ENCODE assay signal across 15 mouse cellular contexts in the genomic region with DNA sequence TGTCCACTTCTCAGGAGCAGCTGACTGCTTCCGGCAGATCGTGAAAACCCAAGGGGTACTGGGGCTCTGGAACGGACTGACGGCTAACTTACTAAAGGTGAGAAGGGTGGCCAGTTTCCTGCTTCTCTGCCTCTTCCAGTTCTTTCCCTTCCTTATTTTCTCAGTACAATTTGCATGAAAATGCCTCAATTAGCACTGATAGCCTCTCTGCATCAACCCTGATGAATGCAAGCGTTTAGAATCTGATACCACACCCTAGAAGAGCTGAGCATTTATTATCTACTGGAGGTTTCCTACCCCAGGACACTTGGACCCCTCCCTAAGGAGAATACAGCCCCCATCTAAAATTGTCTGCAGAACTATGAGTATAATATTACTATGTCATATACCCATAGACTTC.
"Had no signal": no experiment of that assay in that cellular context is flagged by ENCODE, and none has a peak within 500 bp of the region (broad histone marks: within the 10 kb centered on the region; RNA-seq: fewer than 3 reads in every experiment).

No protein-coding gene starts in this region.

- DNase-seq: retina, postnatal 1 day; right cerebral cortex, adult 18-20 months; right cerebral cortex, postnatal 14 days; right cerebral cortex, postnatal 25 days; right cerebral cortex, postnatal 4 days; spleen, adult 18-20 months; thymus, adult 18-20 months; thymus, adult 2 months; thymus, postnatal 14 days; thymus, postnatal 25 days; thymus, postnatal 36 days; thymus, postnatal 4 days had no signal

- H3K27me3 ChIP-seq: neural tube, embryonic 15.5 days; stomach, embryonic 15.5 days had no signal

- H3K4me2 ChIP-seq: neural tube, embryonic 15.5 days; stomach, embryonic 15.5 days had no signal

- H3K4me1 ChIP-seq: neural tube, embryonic 15.5 days; stomach, embryonic 15.5 days had no signal

- H3K9ac ChIP-seq: neural tube, embryonic 15.5 days; stomach, embryonic 15.5 days had no signal

- H3K9me3 ChIP-seq: neural tube, embryonic 15.5 days; stomach, embryonic 15.5 days had no signal

- H3K27ac ChIP-seq: neural tube, embryonic 15.5 days; stomach, embryonic 15.5 days; stomach, postnatal 0 days had no signal

- H3K36me3 ChIP-seq: neural tube, embryonic 15.5 days; stomach, embryonic 15.5 days had no signal

- H3K4me3 ChIP-seq: neural tube, embryonic 15.5 days; stomach, embryonic 15.5 days had no signal
